Mouse (Mus musculus): ENCODE results near the gene Olfr493.

The Olfr493 gene

GRCm38 (mm10) chr7:108346879-108347278, at the start of gene Olfr493:
Gene Olfr493, minus strand, starts transcription at chr7:108346979.
- DNase-seq (ENCODE audit: low read depth, low spot score) = no peak

GRCm38 (mm10) chr7:108392867-108393266, 46.1 kb upstream of the Olfr493 start, which contains the start of gene Olfr495:
Gene Olfr495, plus strand, starts transcription at chr7:108393167.
- DNase-seq (ENCODE audit: low read depth, low spot score) = no peak

- no peak for DNase-seq (ENCODE audit: low read depth, low spot score)
Observed at GRCm38 (mm10) chr7:108365035-108365434, 18.3 kb upstream of the Olfr493 start, which contains the start of gene Olfr494. Gene Olfr494, plus strand, starts transcription at chr7:108365335.

GRCm38 (mm10) chr7:108323574-108323973, 23.2 kb downstream of the Olfr493 start, which contains the start of gene Olfr492:
Gene Olfr492, minus strand, starts transcription at chr7:108323674.
- no peak for DNase-seq (ENCODE audit: low read depth, low spot score)

- no peak for DNase-seq (ENCODE audit: low read depth, low spot score)
Observed at GRCm38 (mm10) chr7:108313151-108313550, 33.6 kb downstream of the Olfr493 start, which contains the start of gene Olfr491. Gene Olfr491, plus strand, starts transcription at chr7:108313451.
